Mouse (Mus musculus): ENCODE results near the gene Tgif2lx1. TPM values are rescaled to one million over a fixed set of nuclear protein-coding genes. Genes with fewer than 3 reads are reported as not detected.

Gene Tgif2lx1
- polyA plus RNA-seq (2012; ENCODE audit: low replicate concordance): not detected in 2 replicates

GRCm38 (mm10) chrX:118480637-118481036 lies at the start of gene Tgif2lx1:
TSS of gene Tgif2lx1 (minus strand) at chrX:118480737.

Other genes starting within 250 kb of the Tgif2lx1 start
- gene Tgif2lx2, start 53.5 kb downstream of the Tgif2lx1 start, polyA plus RNA-seq (2012; ENCODE audit: low replicate concordance): not detected in 2 replicates

All from hematopoietic multipotent progenitor cell, adult 10-12 weeks (in vitro differentiated cells).